Mouse (Mus musculus) embryonic fibroblast, embryonic 13.5 days (primary cell): ENCODE measurements at regions not wholly inside any gene's neighbourhood (a gene's known extent, or its start where the extent isn't known, plus 50 kb on each side); places are given as distances from the start of the nearest gene placed in this dataset.

Source experiments
- CTCF ChIP-seq: IDR thresholded peaks from 2 replicates; pipeline ENCODE4 v1.5.1; 2011; ENCODE audit warnings: mild to moderate bottlenecking, control low read depth, low read length, moderate library complexity, borderline replicate concordance; ENCODE audit not compliant: insufficient read depth
- POLR2A ChIP-seq: IDR thresholded peaks from 2 replicates; pipeline ENCODE4 v1.6.1; 2011; ENCODE audit warnings: low read depth, mild to moderate bottlenecking, control low read depth, low read length, moderate library complexity

- TF ChIP-seq CTCF = no peak
- TF ChIP-seq POLR2A = no peak
Observed at GRCm38 (mm10) chr1:185898475-185898874, 218.6 kb downstream of the Lyplal1 start.
